Mouse (Mus musculus) CH12.LX (cell line): ENCODE results near the gene Vdr. TPM values are rescaled to one million over a fixed set of nuclear protein-coding genes. Genes with fewer than 3 reads are reported as not detected.
A peak's percentile ranks its signal among the peaks of the same experiment; 100 is the strongest.

Experiments used
- DNase-seq: peaks from one replicate; pipeline ENCODE4 v3.0.0-alpha.2; 2013; ENCODE audit errors: extremely low read depth
- H3K27ac ChIP-seq: 2 replicates; pipeline ENCODE4 v1.5.1; 2012; ENCODE audit warnings: low read depth, mild to moderate bottlenecking, control low read depth, moderate library complexity; ENCODE audit not compliant: insufficient read depth
- H3K27me3 ChIP-seq: replicated peaks from 2 replicates; pipeline ENCODE3; 2012; ENCODE audit warnings: inconsistent platforms
- H3K36me3 ChIP-seq, 2 experiments: replicated peaks in 1 of 2; 2 replicates each; pipeline versions ENCODE3 to v1.6.1; 2012; ENCODE audit warnings: inconsistent platforms in 1 of 2, low read length in 1 of 2, mild to moderate bottlenecking in 1 of 2, mixed read lengths in 1 of 2, moderate library complexity in 1 of 2; ENCODE audit not compliant: control insufficient read depth in 1 of 2, insufficient read depth in 1 of 2
- H3K4me1 ChIP-seq, 2 experiments: 2 replicates each; pipeline ENCODE4 v1.6.1; 2012; ENCODE audit warnings: inconsistent platforms in 1 of 2, moderate library complexity in 1 of 2; ENCODE audit not compliant: insufficient read depth in 2 of 2, control insufficient read depth in 1 of 2
- H3K4me2 ChIP-seq: 2 replicates; pipeline ENCODE4 v1.6.1; 2012; ENCODE audit warnings: low read depth, mild to moderate bottlenecking, control low read depth; ENCODE audit not compliant: poor library complexity, insufficient read depth, severe bottlenecking
- H3K4me3 ChIP-seq, 3 experiments: fragments of 150-350 bp in 1 of 3; sonication (generic) in 1 of 3; replicated peaks in 1 of 3; 2 replicates each; pipeline versions ENCODE3 to v1.5.1; 2011 to 2012; ENCODE audit warnings: low read depth in 2 of 3, low read length in 2 of 3, mild to moderate bottlenecking in 2 of 3, moderate library complexity in 2 of 3, control low read depth in 1 of 3, improper control_type of control experiment in 1 of 3, inconsistent platforms in 1 of 3, mixed read lengths in 1 of 3; ENCODE audit not compliant: poor library complexity in 1 of 3
- H3K79me2 ChIP-seq: replicated peaks from 2 replicates; pipeline ENCODE4 v1.6.1; 2012; ENCODE audit warnings: mild to moderate bottlenecking, moderate library complexity; ENCODE audit not compliant: control insufficient read depth, poor library complexity, insufficient read depth, severe bottlenecking; ENCODE audit errors: extremely low read depth
- H3K9ac ChIP-seq: 2 replicates; pipeline ENCODE4 v1.6.1; 2012; ENCODE audit warnings: low read depth, mild to moderate bottlenecking, control low read depth, moderate library complexity; ENCODE audit not compliant: insufficient read depth
- H3K9me3 ChIP-seq: replicated peaks from 2 replicates; pipeline ENCODE3; 2012; ENCODE audit warnings: low read length, inconsistent platforms, mixed read lengths
- BHLHE40 ChIP-seq: IDR thresholded peaks from 2 replicates; pipeline ENCODE4 v1.6.1; 2011; ENCODE audit warnings: mild to moderate bottlenecking, low read depth, low read length, improper control_type of control experiment
- CHD1 ChIP-seq: IDR thresholded peaks from 2 replicates; pipeline ENCODE4 v1.6.1; 2012; ENCODE audit warnings: low read depth, low read length, improper control_type of control experiment, inconsistent platforms
- CHD2 ChIP-seq: IDR thresholded peaks from 2 replicates; pipeline ENCODE4 v1.6.1; 2011; ENCODE audit warnings: low read length, improper control_type of control experiment
- ELF1 ChIP-seq: IDR thresholded peaks from 2 replicates; pipeline ENCODE4 v1.6.1; 2014; ENCODE audit warnings: low read depth, mild to moderate bottlenecking, inconsistent platforms, low read length, improper control_type of control experiment
- EP300 ChIP-seq: IDR thresholded peaks from 2 replicates; pipeline ENCODE4 v1.6.1; 2011; ENCODE audit warnings: low read length, improper control_type of control experiment
- HCFC1 ChIP-seq: IDR thresholded peaks from 2 replicates; pipeline ENCODE4 v1.6.1; 2012; ENCODE audit warnings: low read depth, mild to moderate bottlenecking, inconsistent platforms, low read length, improper control_type of control experiment
- JUND ChIP-seq: conservative IDR thresholded peaks from 2 replicates; pipeline ENCODE4 v1.6.1; 2011; ENCODE audit warnings: low read depth, low read length, improper control_type of control experiment
- KAT2A ChIP-seq: IDR thresholded peaks from 2 replicates; pipeline ENCODE4 v1.6.1; 2012; ENCODE audit warnings: low read length, improper control_type of control experiment, inconsistent platforms; ENCODE audit not compliant: insufficient replicate concordance
- MAZ ChIP-seq: IDR thresholded peaks from 2 replicates; pipeline ENCODE4 v1.6.1; 2012; ENCODE audit warnings: low read depth, mild to moderate bottlenecking, inconsistent platforms, low read length, improper control_type of control experiment, moderate library complexity
- MXI1 ChIP-seq: IDR thresholded peaks from 2 replicates; pipeline ENCODE4 v1.6.1; 2011; ENCODE audit warnings: mild to moderate bottlenecking, low read depth, low read length, improper control_type of control experiment
- NELFE ChIP-seq: IDR thresholded peaks from 2 replicates; pipeline ENCODE4 v1.6.1; 2011; ENCODE audit warnings: low read depth, low read length, improper control_type of control experiment
- NRF1 ChIP-seq: IDR thresholded peaks from 2 replicates; pipeline ENCODE4 v1.6.1; 2014; ENCODE audit warnings: low read depth, mild to moderate bottlenecking, inconsistent platforms, low read length, improper control_type of control experiment, moderate library complexity
- PAX5 ChIP-seq: IDR thresholded peaks from 2 replicates; pipeline ENCODE4 v1.6.1; 2012; ENCODE audit warnings: low read length, inconsistent platforms, mixed read lengths
- POLR2A ChIP-seq: IDR thresholded peaks from 2 replicates; pipeline ENCODE4 v1.6.1; 2011; ENCODE audit warnings: low read depth, mild to moderate bottlenecking, improper control_type of control experiment, low read length
- POLR2AphosphoS2 ChIP-seq: IDR thresholded peaks from 2 replicates; pipeline ENCODE4 v1.6.1; 2011; ENCODE audit warnings: low read depth, low read length, improper control_type of control experiment
- RCOR1 ChIP-seq: conservative IDR thresholded peaks from 2 replicates; pipeline ENCODE4 v1.6.1; 2012; ENCODE audit warnings: low read depth, mild to moderate bottlenecking, inconsistent platforms, low read length, improper control_type of control experiment
- SIN3A ChIP-seq: IDR thresholded peaks from 2 replicates; pipeline ENCODE4 v1.6.1; 2012; ENCODE audit warnings: low read length, improper control_type of control experiment, inconsistent platforms
- TBP ChIP-seq: conservative IDR thresholded peaks from 2 replicates; pipeline ENCODE4 v1.6.1; 2011; ENCODE audit warnings: low read depth, low read length, improper control_type of control experiment
- TCF12 ChIP-seq: IDR thresholded peaks from 2 replicates; pipeline ENCODE4 v1.6.1; 2014; ENCODE audit warnings: low read depth, mild to moderate bottlenecking, inconsistent platforms, low read length, improper control_type of control experiment
- UBTF ChIP-seq: IDR thresholded peaks from 2 replicates; pipeline ENCODE4 v1.6.1; 2012; ENCODE audit warnings: low read depth, mild to moderate bottlenecking, inconsistent platforms, low read length, improper control_type of control experiment, moderate library complexity
- ZMIZ1 ChIP-seq: IDR thresholded peaks from 2 replicates; pipeline ENCODE4 v1.6.1; 2012; ENCODE audit warnings: low read depth, mild to moderate bottlenecking, inconsistent platforms, low read length, improper control_type of control experiment
- dilution Hi-C: fragments of 300-500 bp; cut with MboI; formaldehyde crosslinking; loops from 2 replicates; pipeline ENCODE4 v1.14.3; 2020; ENCODE audit warnings: low sequenced_read_pairs; ENCODE audit not compliant: extremely low pct_unique_long_range_greater_than_20kb, extremely low pct_ligation_motif_present
- in situ Hi-C: fragments of 300-500 bp; cut with MboI; formaldehyde crosslinking; loops from 3 replicates; pipeline ENCODE4 v1.14.3; 2019; ENCODE audit warnings: low sequenced_read_pairs, low pct_ligation_motif_present, low pct_unique_long_range_greater_than_20kb, mixed read lengths
- polyA plus RNA-seq: library from polyadenylated mRNA; unstranded; fragments of >175 nt; gene quantifications from 2 replicates; pipeline ENCODE4 v1.2.1, GENCODE M21; 2012; ENCODE audit warnings: low read depth; ENCODE audit not compliant: insufficient read length
- total RNA-seq, 2 experiments: library from RNA; depleted of rRNA; stranded (reverse); fragments of 300-350 nt in 1 of 2; fragments of >200 nt in 1 of 2; gene quantifications; 2 replicates each; pipeline ENCODE4 v1.2.3; 2012 to 2014

Vdr gene
- total and polyA plus RNA-seq, 3 experiments = 0.52 to 1.7 (median 0.68) TPM

DNA sequence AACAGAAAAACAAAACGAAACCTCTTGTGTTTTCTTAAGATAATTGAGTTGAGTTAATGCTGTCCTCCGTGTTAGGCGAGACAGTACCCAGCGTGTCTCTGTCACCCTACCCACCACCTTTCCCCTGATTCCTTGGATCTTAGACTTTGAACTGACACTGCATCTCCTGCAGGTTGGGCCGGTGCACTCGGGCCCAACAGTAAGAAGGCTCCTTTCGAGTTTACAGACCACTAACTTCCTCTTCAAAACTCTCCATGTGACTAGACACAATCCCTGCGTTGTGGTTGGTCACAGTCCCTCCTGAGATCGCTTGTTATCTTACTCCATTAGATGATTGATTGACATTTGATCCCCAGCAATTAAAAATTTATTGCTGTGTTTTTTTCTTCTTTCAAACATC lies 7.6 kb upstream of the Vdr start (continued):
- TF ChIP-seq RCOR1 = no peak
- no peak for TF ChIP-seq HCFC1
- TF ChIP-seq TBP = no peak

DNA sequence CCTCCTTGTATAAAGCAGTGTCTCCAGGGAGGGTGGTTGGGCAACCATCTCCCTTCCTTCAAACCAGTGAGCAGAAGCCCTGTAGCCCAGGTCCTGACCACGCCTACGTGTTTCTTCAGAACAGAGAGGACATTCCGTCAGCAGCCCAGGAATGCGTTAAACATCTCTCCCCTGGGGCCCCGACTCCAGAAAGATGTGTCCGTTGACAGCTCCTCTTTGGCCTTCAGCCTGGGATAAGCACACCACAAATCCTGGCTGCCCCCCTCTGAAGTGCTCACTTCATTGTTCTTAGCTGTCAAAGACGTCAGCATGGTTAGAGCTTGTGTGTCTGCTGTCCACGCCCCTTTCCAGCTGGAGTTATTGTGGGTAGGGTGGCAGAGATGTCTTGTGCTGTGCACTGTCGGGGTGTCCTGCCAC lies 3.9 kb upstream of the Vdr start:
- H3K36me3 ChIP-seq = no peaks in the 10 kb centered on the region
- in situ Hi-C loops (no loop called here), dilution Hi-C loops (no loop called here)
- H3K4me1 ChIP-seq = peaks cover 0 to 11% of the 10 kb centered on the region in 2 experiments; a peak in 2 of 4 replicates
- no peak overlapping the region for H3K4me3 ChIP-seq
- no peaks in the 10 kb centered on the region for H3K79me2 ChIP-seq
- H3K9ac ChIP-seq = no peak overlapping the region
- no peak for DNase-seq
- peaks cover 61% of the 10 kb centered on the region for H3K27me3 ChIP-seq
- no peak for TF ChIP-seq TCF12
- no peak for TF ChIP-seq BHLHE40
- no peak for TF ChIP-seq ELF1
- TF ChIP-seq POLR2AphosphoS2 = no peak
- no peak for TF ChIP-seq CHD2
- TF ChIP-seq JUND = no peak
- TF ChIP-seq RCOR1 = no peak
- no peak for TF ChIP-seq PAX5
- no peak for TF ChIP-seq SIN3A
- no peak for TF ChIP-seq ZMIZ1
- TF ChIP-seq EP300 = no peak
- TF ChIP-seq MAZ = no peak
- H3K9me3 ChIP-seq = peaks cover 2% of the 10 kb centered on the region
- H3K27ac ChIP-seq = no peak overlapping the region
- no peak overlapping the region; the same call in 1 of the 2 replicates for H3K4me2 ChIP-seq

- no peak overlapping the region for H3K27ac ChIP-seq
- dilution Hi-C loops = no loop called here
- DNase-seq = peak; percentile 78
- no peaks in the 10 kb centered on the region for H3K36me3 ChIP-seq
- in situ Hi-C loops = no loop called here
- peaks cover 2% of the 10 kb centered on the region for H3K9me3 ChIP-seq
- H3K79me2 ChIP-seq = no peaks in the 10 kb centered on the region
- H3K27me3 ChIP-seq = peaks cover 78% of the 10 kb centered on the region
- H3K4me2 ChIP-seq = peak overlapping the region; percentile 71
- peak overlapping the region; percentile 51 to 61 (median 55) for H3K4me3 ChIP-seq
- peaks cover 9 to 29% of the 10 kb centered on the region in 2 experiments for H3K4me1 ChIP-seq
- H3K9ac ChIP-seq = no peak overlapping the region
- TF ChIP-seq NRF1 (no peak), CHD2 (no peak), SIN3A (peak; percentile 25; the same call in 1 of the 2 replicates), KAT2A (no peak), MAZ (no peak), MXI1 (peak; percentile 57; the same call in 1 of the 2 replicates), POLR2A (peak; percentile 55), CHD1 (peak; percentile 93; the same call in 1 of the 2 replicates), TCF12 (0 out of 2 replicates have a peak, but pooled peaks have one; percentile 22), NELFE (peak; percentile 48; the same call in 1 of the 2 replicates), UBTF (0 out of 2 replicates have a peak, but pooled peaks have one; percentile 14)
- TF ChIP-seq, all 38 proteins: peak for 7
These were observed 2.4 kb downstream of the Vdr start for GRCm38 (mm10) chr15:97907801-97908751.
